Mouse (Mus musculus) bone marrow, adult 2 months (tissue): Measurements from ENCODE around the gene C2cd5.

ENCODE experiments used
- CTCF ChIP-seq: fragments of 200-500 bp; IDR thresholded peaks from 2 replicates; pipeline ENCODE4 v1.5.1; 2011; ENCODE audit warnings: low read length, control low read depth; ENCODE audit not compliant: control insufficient read depth, insufficient read depth
- POLR2A ChIP-seq: fragments of 200-500 bp; IDR thresholded peaks from 2 replicates; pipeline ENCODE4 v1.6.1; 2011; ENCODE audit warnings: low read depth, mild to moderate bottlenecking, control low read depth, low read length, borderline replicate concordance; ENCODE audit not compliant: control insufficient read depth

- TF ChIP-seq CTCF (no peak), POLR2A (no peak)
Observed at GRCm38 (mm10) chr6:143072412-143073014, 27.4 kb downstream of the C2cd5 start.
